Mouse (Mus musculus): Measurements from ENCODE around the gene Ccdc181. TPM values are rescaled to one million over a fixed set of nuclear protein-coding genes. Genes with fewer than 3 reads are reported as not detected.

Gene Ccdc181
- polyA plus RNA-seq, 1 experiment from 2014 or later: 11.5 TPM

- ATAC-seq (ENCODE audit: insufficient read depth, low FRiP score): no peak
- Histone ChIP-seq H3K4me2 (ENCODE audit: low read depth, low read length) (no peak overlapping the region), H3K4me1 (ENCODE audit: control insufficient read depth, insufficient read depth, low read length) (peaks cover 9% of the 10 kb centered on the region), H3K27ac (ENCODE audit: low read length) (no peak overlapping the region), H3K27me3 (ENCODE audit: control insufficient read depth, insufficient read depth, low read length) (no peaks in the 10 kb centered on the region), H3K9me3 (replicated peaks; ENCODE audit: control insufficient read depth, low read length) (no peaks in the 10 kb centered on the region), H3K36me3 (ENCODE audit: control insufficient read depth, insufficient read depth, low read length) (no peaks in the 10 kb centered on the region), H3K9ac (ENCODE audit: low read length) (no peak overlapping the region), H3K4me3 (replicated peaks; ENCODE audit: low read length) (no peak overlapping the region)
- 73% methylated on average over 5 of the region's 5 CpGs for WGBS
Measured at GRCm38 (mm10) chr1:164320731-164321130, 45.3 kb downstream of the Ccdc181 start.

GRCm38 (mm10) chr1:164321408-164321807 is 46.0 kb downstream of the Ccdc181 start:
- H3K27me3 ChIP-seq (ENCODE audit: control insufficient read depth, insufficient read depth, low read length): no peaks in the 10 kb centered on the region
- H3K4me2 ChIP-seq (ENCODE audit: low read depth, low read length): no peak overlapping the region
- no peak for ATAC-seq (ENCODE audit: insufficient read depth, low FRiP score)
- H3K4me1 ChIP-seq (ENCODE audit: control insufficient read depth, insufficient read depth, low read length): peaks cover 9% of the 10 kb centered on the region
- no peak overlapping the region for H3K9ac ChIP-seq (ENCODE audit: low read length)
- H3K36me3 ChIP-seq (ENCODE audit: control insufficient read depth, insufficient read depth, low read length): no peaks in the 10 kb centered on the region
- H3K9me3 ChIP-seq (replicated peaks; ENCODE audit: control insufficient read depth, low read length): no peaks in the 10 kb centered on the region
- 66% methylated on average over 10 of the region's 10 CpGs for WGBS
- no peak overlapping the region for H3K4me3 ChIP-seq (replicated peaks; ENCODE audit: low read length)
- 0 out of 2 replicates have a peak overlapping the region, but pooled peaks have one; percentile 0 for H3K27ac ChIP-seq (ENCODE audit: low read length)

- 58% methylated on average over 8 of the region's 8 CpGs for WGBS
Measured at GRCm38 (mm10) chr1:164322987-164323650, 47.7 kb downstream of the Ccdc181 start.

GRCm38 (mm10) chr1:164324221-164324620 is 48.8 kb downstream of the Ccdc181 start:
- WGBS: 72% methylated on average over 4 of the region's 4 CpGs
- no peaks in the 10 kb centered on the region for H3K36me3 ChIP-seq (ENCODE audit: control insufficient read depth, insufficient read depth, low read length)

More at GRCm38 (mm10) chr1:164322987-164323650, 47.7 kb downstream of the Ccdc181 start:
- Histone ChIP-seq H3K4me1 (ENCODE audit: control insufficient read depth, insufficient read depth, low read length) (peaks cover 12% of the 10 kb centered on the region), H3K4me2 (ENCODE audit: low read depth, low read length) (no peak overlapping the region), H3K27me3 (ENCODE audit: control insufficient read depth, insufficient read depth, low read length) (no peaks in the 10 kb centered on the region), H3K4me3 (replicated peaks; ENCODE audit: low read length) (no peak overlapping the region), H3K27ac (ENCODE audit: low read length) (no peak overlapping the region), H3K9me3 (replicated peaks; ENCODE audit: control insufficient read depth, low read length) (no peaks in the 10 kb centered on the region), H3K36me3 (ENCODE audit: control insufficient read depth, insufficient read depth, low read length) (no peaks in the 10 kb centered on the region), H3K9ac (ENCODE audit: low read length) (no peak overlapping the region)
- no peak for ATAC-seq (ENCODE audit: insufficient read depth, low FRiP score)

GRCm38 (mm10) chr1:164324878-164325277 is 49.5 kb downstream of the Ccdc181 start:
- peaks cover 11% of the 10 kb centered on the region for H3K4me1 ChIP-seq (ENCODE audit: control insufficient read depth, insufficient read depth, low read length)
- no peak overlapping the region for H3K4me3 ChIP-seq (replicated peaks; ENCODE audit: low read length)
- no peaks in the 10 kb centered on the region for H3K36me3 ChIP-seq (ENCODE audit: control insufficient read depth, insufficient read depth, low read length)
- ATAC-seq (ENCODE audit: insufficient read depth, low FRiP score): no peak
- no peak overlapping the region for H3K9ac ChIP-seq (ENCODE audit: low read length)
- peak overlapping the region; percentile 38; the same call in 1 of the 2 replicates for H3K27ac ChIP-seq (ENCODE audit: low read length)
- H3K27me3 ChIP-seq (ENCODE audit: control insufficient read depth, insufficient read depth, low read length): no peaks in the 10 kb centered on the region
- H3K9me3 ChIP-seq (replicated peaks; ENCODE audit: control insufficient read depth, low read length): no peaks in the 10 kb centered on the region
- WGBS: 63% methylated on average over 2 of the region's 2 CpGs
- no peak overlapping the region for H3K4me2 ChIP-seq (ENCODE audit: low read depth, low read length)

More at GRCm38 (mm10) chr1:164324221-164324620, 48.8 kb downstream of the Ccdc181 start:
- peaks cover 16% of the 10 kb centered on the region for H3K4me1 ChIP-seq (ENCODE audit: control insufficient read depth, insufficient read depth, low read length)
- H3K27ac ChIP-seq (ENCODE audit: low read length): no peak overlapping the region
- ATAC-seq (ENCODE audit: insufficient read depth, low FRiP score): no peak
- no peak overlapping the region for H3K4me3 ChIP-seq (replicated peaks; ENCODE audit: low read length)
- no peaks in the 10 kb centered on the region for H3K27me3 ChIP-seq (ENCODE audit: control insufficient read depth, insufficient read depth, low read length)
- H3K9me3 ChIP-seq (replicated peaks; ENCODE audit: control insufficient read depth, low read length): no peaks in the 10 kb centered on the region
- no peak overlapping the region for H3K9ac ChIP-seq (ENCODE audit: low read length)
- H3K4me2 ChIP-seq (ENCODE audit: low read depth, low read length): no peak overlapping the region

GRCm38 (mm10) chr1:164326600-164327155 is 51.3 kb downstream of the Ccdc181 start:
- Histone ChIP-seq H3K27me3 (ENCODE audit: control insufficient read depth, insufficient read depth, low read length) (no peaks in the 10 kb centered on the region), H3K9me3 (replicated peaks; ENCODE audit: control insufficient read depth, low read length) (no peaks in the 10 kb centered on the region), H3K27ac (ENCODE audit: low read length) (peak overlapping the region; percentile 70; the same call in 1 of the 2 replicates), H3K9ac (ENCODE audit: low read length) (no peak overlapping the region), H3K4me1 (ENCODE audit: control insufficient read depth, insufficient read depth, low read length) (peaks cover 7% of the 10 kb centered on the region), H3K36me3 (ENCODE audit: control insufficient read depth, insufficient read depth, low read length) (no peaks in the 10 kb centered on the region), H3K4me2 (ENCODE audit: low read depth, low read length) (no peak overlapping the region), H3K4me3 (replicated peaks; ENCODE audit: low read length) (no peak overlapping the region)
- 46% methylated on average over 6 of the region's 6 CpGs for WGBS
- peak; percentile 80; the same call in 1 of the 2 replicates for ATAC-seq (ENCODE audit: insufficient read depth, low FRiP score)

GRCm38 (mm10) chr1:164327764-164328163 is 52.4 kb downstream of the Ccdc181 start:
- 41% methylated on average over 7 of the region's 7 CpGs for WGBS
- H3K27ac ChIP-seq (ENCODE audit: low read length): peak overlapping the region; percentile 70

GRCm38 (mm10) chr1:164332559-164332958 is 57.2 kb downstream of the Ccdc181 start:
- Histone ChIP-seq H3K4me2 (ENCODE audit: low read depth, low read length) (no peak overlapping the region), H3K9me3 (replicated peaks; ENCODE audit: control insufficient read depth, low read length) (no peaks in the 10 kb centered on the region), H3K9ac (ENCODE audit: low read length) (no peak overlapping the region), H3K4me3 (replicated peaks; ENCODE audit: low read length) (no peak overlapping the region), H3K27ac (ENCODE audit: low read length) (no peak overlapping the region), H3K36me3 (ENCODE audit: control insufficient read depth, insufficient read depth, low read length) (no peaks in the 10 kb centered on the region; the same call in 1 of the 2 replicates), H3K27me3 (ENCODE audit: control insufficient read depth, insufficient read depth, low read length) (no peaks in the 10 kb centered on the region), H3K4me1 (ENCODE audit: control insufficient read depth, insufficient read depth, low read length) (0 out of 2 replicates have a peak, but pooled peaks cover 4% of the 10 kb centered on the region)
- WGBS: 91% methylated on average over 11 of the region's 11 CpGs
- ATAC-seq (ENCODE audit: insufficient read depth, low FRiP score): no peak

More at GRCm38 (mm10) chr1:164327764-164328163, 52.4 kb downstream of the Ccdc181 start:
- H3K36me3 ChIP-seq (ENCODE audit: control insufficient read depth, insufficient read depth, low read length): no peaks in the 10 kb centered on the region
- H3K4me1 ChIP-seq (ENCODE audit: control insufficient read depth, insufficient read depth, low read length): peaks cover 7% of the 10 kb centered on the region
- no peak overlapping the region for H3K4me2 ChIP-seq (ENCODE audit: low read depth, low read length)
- ATAC-seq (ENCODE audit: insufficient read depth, low FRiP score): peak; percentile 13; the same call in 1 of the 2 replicates
- no peak overlapping the region for H3K9ac ChIP-seq (ENCODE audit: low read length)
- H3K27me3 ChIP-seq (ENCODE audit: control insufficient read depth, insufficient read depth, low read length): no peaks in the 10 kb centered on the region
- no peaks in the 10 kb centered on the region for H3K9me3 ChIP-seq (replicated peaks; ENCODE audit: control insufficient read depth, low read length)
- no peak overlapping the region for H3K4me3 ChIP-seq (replicated peaks; ENCODE audit: low read length)

- Histone ChIP-seq H3K4me1 (ENCODE audit: control insufficient read depth, insufficient read depth, low read length) (no peaks in the 10 kb centered on the region), H3K4me3 (replicated peaks; ENCODE audit: low read length) (no peak overlapping the region), H3K9ac (ENCODE audit: low read length) (no peak overlapping the region), H3K27ac (ENCODE audit: low read length) (no peak overlapping the region), H3K9me3 (replicated peaks; ENCODE audit: control insufficient read depth, low read length) (no peaks in the 10 kb centered on the region), H3K36me3 (ENCODE audit: control insufficient read depth, insufficient read depth, low read length) (no peaks in the 10 kb centered on the region; the same call in 1 of the 2 replicates), H3K4me2 (ENCODE audit: low read depth, low read length) (no peak overlapping the region), H3K27me3 (ENCODE audit: control insufficient read depth, insufficient read depth, low read length) (no peaks in the 10 kb centered on the region)
- no peak for ATAC-seq (ENCODE audit: insufficient read depth, low FRiP score)
- 89% methylated on average over 3 of the region's 3 CpGs for WGBS
Measured at GRCm38 (mm10) chr1:164335435-164335834, 60.0 kb downstream of the Ccdc181 start.

Measured in stomach, embryonic 16.5 days (tissue).